Mouse (Mus musculus) spleen, adult 2 months (tissue): ENCODE measurements at regions not wholly inside any gene's neighbourhood (a gene's known extent, or its start where the extent isn't known, plus 50 kb on each side); places are given as distances from the start of the nearest gene placed in this dataset.

Experiments
- CTCF ChIP-seq: fragments of 200-500 bp; IDR thresholded peaks from 2 replicates; pipeline ENCODE4 v1.5.1; 2011; ENCODE audit warnings: mild to moderate bottlenecking, inconsistent platforms; ENCODE audit not compliant: insufficient read depth, insufficient read length, insufficient replicate concordance; ENCODE audit errors: extremely low read depth
- POLR2A ChIP-seq: fragments of 200-500 bp; IDR thresholded peaks from 2 replicates; pipeline ENCODE4 v1.6.1; 2011; ENCODE audit warnings: low read depth, low read length, inconsistent platforms

- TF ChIP-seq CTCF (no peak), POLR2A (no peak)
Observed at GRCm38 (mm10) chr13:110913177-110913576, 341.6 kb upstream of the Actbl2 start.
